ENCODE assay signal across 19 mouse cellular contexts in the genomic region with DNA sequence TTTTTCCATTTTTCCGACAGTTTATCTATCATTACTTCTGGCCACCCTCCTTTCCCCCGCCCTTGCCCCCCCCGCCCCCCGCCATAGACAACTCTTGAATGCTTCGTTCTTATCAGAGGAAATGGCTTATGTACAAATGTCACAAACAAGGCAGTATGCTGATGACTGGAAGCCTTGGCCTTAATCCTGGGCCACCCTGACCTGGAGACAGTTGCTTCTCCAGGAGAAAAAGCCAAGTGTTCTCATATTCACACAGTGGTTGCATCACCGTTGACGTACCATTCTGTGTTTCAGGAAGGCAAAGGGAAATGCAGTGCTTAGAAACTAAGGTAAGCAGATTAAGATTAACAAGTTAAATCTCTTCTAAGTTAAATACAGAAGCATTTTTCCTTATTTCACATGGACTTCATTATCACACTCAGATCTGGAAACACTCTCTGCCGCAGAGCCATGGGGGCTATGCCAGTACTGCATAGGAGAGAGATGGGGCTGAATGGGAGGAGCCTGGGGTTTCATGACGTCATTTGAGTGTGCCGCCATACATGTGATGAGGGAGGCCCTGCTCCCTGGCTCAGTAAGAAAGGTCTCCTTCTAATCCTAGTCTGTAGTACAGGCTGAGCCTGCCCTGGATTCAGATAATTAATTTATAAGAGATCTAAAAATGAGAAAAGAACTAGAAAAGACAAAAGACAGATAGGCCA. TPM values are rescaled to one million over a fixed set of nuclear protein-coding genes. Genes with fewer than 3 reads are reported as not detected.
A peak's percentile ranks its signal among the peaks of the same experiment; 100 is the strongest.
DNase-seq lines count a peak whose midpoint lies in the region; ATAC-seq and TF ChIP-seq lines count a peak whose summit lies in the region.
"Had no signal": no experiment of that assay in that cellular context is flagged by ENCODE, and none has a peak within 500 bp of the region (broad histone marks: within the 10 kb centered on the region; RNA-seq: fewer than 3 reads in every experiment).

No protein-coding gene starts in this region.

- H3K4me1 ChIP-seq in kidney, adult 2 months (ENCODE audit: control insufficient read depth, insufficient read depth, low read length) = peaks cover 9% of the 10 kb centered on the region
- no peaks in the 10 kb centered on the region for H3K4me1 ChIP-seq in lung, postnatal 0 days (ENCODE audit: insufficient read depth, low read depth, low read length)
- no peaks in the 10 kb centered on the region for H3K4me1 ChIP-seq in neural tube, embryonic 15.5 days
- no peaks in the 10 kb centered on the region for H3K4me1 ChIP-seq in midbrain, embryonic 16.5 days (ENCODE audit: control insufficient read depth, insufficient read depth, low read length)
- H3K4me1 ChIP-seq: liver, embryonic 15.5 days; neural tube, embryonic 12.5 days had no signal

- WGBS in kidney, adult 2 months = 77% methylated on average over 10 of the region's 10 CpGs
- 52% methylated on average over 10 of the region's 10 CpGs for WGBS in lung, postnatal 0 days
- 93% methylated on average over 10 of the region's 10 CpGs for WGBS in neural tube, embryonic 15.5 days
- WGBS in midbrain, embryonic 16.5 days = 86% methylated on average over 10 of the region's 10 CpGs

- no peak overlapping the region for H3K9ac ChIP-seq in lung, postnatal 0 days (replicated peaks; ENCODE audit: low read depth)
- H3K9ac ChIP-seq in neural tube, embryonic 15.5 days (replicated peaks) = no peak overlapping the region
- H3K9ac ChIP-seq in midbrain, embryonic 16.5 days (ENCODE audit: low read depth, low read length) = no peak overlapping the region
- H3K9ac ChIP-seq: hindbrain, embryonic 14.5 days; liver, embryonic 15.5 days; neural tube, embryonic 12.5 days had no signal

- TF ChIP-seq POLR2A in kidney, adult 2 months (IDR thresholded peaks at IDR 0.05; ENCODE audit: low read depth, low read length) = no peak

- H3K36me3 ChIP-seq in kidney, adult 2 months (ENCODE audit: control insufficient read depth, insufficient read depth, low read length) = no peaks in the 10 kb centered on the region
- no peaks in the 10 kb centered on the region for H3K36me3 ChIP-seq in lung, postnatal 0 days (ENCODE audit: insufficient read depth, low read length)
- no peaks in the 10 kb centered on the region for H3K36me3 ChIP-seq in neural tube, embryonic 15.5 days
- no peaks in the 10 kb centered on the region for H3K36me3 ChIP-seq in midbrain, embryonic 16.5 days (ENCODE audit: control insufficient read depth, insufficient read depth, low read length)
- H3K36me3 ChIP-seq: liver, embryonic 15.5 days; neural tube, embryonic 12.5 days had no signal

- peak; percentile 83 for DNase-seq in adrenal gland, adult 2 months
- no peak for DNase-seq in adrenal gland, postnatal 4 days (ENCODE audit: low spot score in 2 of 2)
- DNase-seq in kidney, adult 2 months = peak; percentile 28
- DNase-seq in kidney, adult 9 months = no peak
- DNase-seq in adrenal gland, adult 8-10 months = peak; percentile 79
- peak; percentile 26 for DNase-seq in lung, postnatal 0 days (ENCODE audit: low spot score)
- DNase-seq: cerebellum, postnatal 14 days; embryo, embryonic 11 days; gastrocnemius, postnatal 25 days; retina, postnatal 1 day had no signal

- H3K27me3 ChIP-seq in kidney, adult 2 months (replicated peaks; ENCODE audit: control insufficient read depth, insufficient read depth, low read length) = no peaks in the 10 kb centered on the region
- no peaks in the 10 kb centered on the region for H3K27me3 ChIP-seq in lung, postnatal 0 days (replicated peaks; ENCODE audit: insufficient read depth, low read length)
- no peaks in the 10 kb centered on the region for H3K27me3 ChIP-seq in neural tube, embryonic 15.5 days (replicated peaks)
- H3K27me3 ChIP-seq in midbrain, embryonic 16.5 days (ENCODE audit: control insufficient read depth, insufficient read depth, low read depth, low read length) = no peaks in the 10 kb centered on the region
- H3K27me3 ChIP-seq: CH12.LX; liver, embryonic 15.5 days; neural tube, embryonic 12.5 days had no signal

- no peak for TF ChIP-seq EP300 in lung, postnatal 0 days (IDR thresholded peaks at IDR 0.05)

- ATAC-seq in lung, postnatal 0 days = peak; percentile 55
- ATAC-seq in neural tube, embryonic 15.5 days (ENCODE audit: low FRiP score) = no peak
- ATAC-seq in midbrain, embryonic 16.5 days = no peak
- ATAC-seq: intestine, postnatal 0 days had no signal

- H3K27ac ChIP-seq in kidney, adult 2 months (ENCODE audit: insufficient read depth, low read depth, low read length) = no peak overlapping the region
- no peak overlapping the region for H3K27ac ChIP-seq in lung, postnatal 0 days (ENCODE audit: low read length)
- no peak overlapping the region for H3K27ac ChIP-seq in neural tube, embryonic 15.5 days (replicated peaks)
- H3K27ac ChIP-seq in midbrain, embryonic 16.5 days (ENCODE audit: low read length) = no peak overlapping the region
- H3K27ac ChIP-seq: hindbrain, embryonic 14.5 days; left cerebral cortex, adult 2 months; liver, embryonic 15.5 days; neural tube, embryonic 12.5 days had no signal

- TF ChIP-seq CTCF in kidney, adult 2 months (conservative IDR thresholded peaks at IDR 0.05; ENCODE audit: insufficient read depth, insufficient read length, low read depth, low read length) = no peak
- TF ChIP-seq CTCF in lung, postnatal 0 days (IDR thresholded peaks at IDR 0.05) = no peak

- H3K4me3 ChIP-seq in kidney, adult 2 months (ENCODE audit: insufficient read depth, low read depth, low read length) = no peak overlapping the region
- H3K4me3 ChIP-seq in lung, postnatal 0 days (ENCODE audit: low read depth, low read length) = no peak overlapping the region
- H3K4me3 ChIP-seq in neural tube, embryonic 15.5 days (replicated peaks) = no peak overlapping the region
- no peak overlapping the region for H3K4me3 ChIP-seq in midbrain, embryonic 16.5 days (ENCODE audit: low read depth, low read length)
- H3K4me3 ChIP-seq: left cerebral cortex, adult 2 months; liver, embryonic 15.5 days; neural tube, embryonic 12.5 days had no signal

- no peaks in the 10 kb centered on the region for H3K9me3 ChIP-seq in lung, postnatal 0 days (ENCODE audit: low read length)
- H3K9me3 ChIP-seq in neural tube, embryonic 15.5 days (replicated peaks) = no peaks in the 10 kb centered on the region
- H3K9me3 ChIP-seq in midbrain, embryonic 16.5 days (replicated peaks; ENCODE audit: control insufficient read depth, low read length, poor library complexity, severe bottlenecking) = no peaks in the 10 kb centered on the region
- H3K9me3 ChIP-seq: liver, embryonic 15.5 days; neural tube, embryonic 12.5 days had no signal

- no peak overlapping the region for H3K4me2 ChIP-seq in lung, postnatal 0 days (replicated peaks; ENCODE audit: low read depth, low read length)
- no peak overlapping the region for H3K4me2 ChIP-seq in neural tube, embryonic 15.5 days
- H3K4me2 ChIP-seq in midbrain, embryonic 16.5 days (ENCODE audit: low read length) = no peak overlapping the region
- H3K4me2 ChIP-seq: hindbrain, embryonic 14.5 days; liver, embryonic 15.5 days; neural tube, embryonic 12.5 days had no signal

RNA-seq across cellular contexts. Expression of a gene that starts 48.7 kb away (rescaled TPM):
- total RNA-seq in adrenal gland, adult 2 months (2021) = 100 to 1,000 TPM; 145 to 165 TPM
- 47.6 and 62.0 TPM in 2 replicates for polyA plus RNA-seq in adrenal gland, adult 2 months (2012; rRNA removed)
- total RNA-seq in adrenal gland, postnatal 4 days (2021) = 100 to 1,000 TPM; 103 to 104 TPM
- polyA plus RNA-seq in kidney, adult 2 months (2012; rRNA removed) = 9.4 and 10.0 TPM in 2 replicates
- 100 to 1,000 TPM; 179 to 277 (median 199) TPM for total RNA-seq in adrenal gland, adult 8-10 months (2022)
- 26.3 and 29.9 TPM in 2 replicates for polyA plus RNA-seq in lung, postnatal 0 days (2015; fragmentation: Nextera tagmentation; extraction: Ambion mirVana)
- 11.4 and 13.0 TPM in 2 replicates for polyA plus RNA-seq in neural tube, embryonic 15.5 days (2015; fragmentation: Nextera tagmentation; extraction: Ambion mirVana)
- 8.5 and 10.9 TPM in 2 replicates for polyA plus RNA-seq in midbrain, embryonic 16.5 days (2015; fragmentation: Nextera tagmentation; extraction: Ambion mirVana)
- total RNA-seq: CH12.LX; monocyte, adult 5-6 weeks had no signal

Comparison
In these comparisons a context has a peak if more than half of its experiments do, and no peak if none do; other contexts are left out.
1. DNase-seq: peak in adrenal gland, adult 2 months (single experiment), kidney, adult 2 months (single experiment), adrenal gland, adult 8-10 months (single experiment) and lung, postnatal 0 days (single experiment); none in adrenal gland, postnatal 4 days (0 of 2) and kidney, adult 9 months (single experiment).